Mouse (Mus musculus) embryonic fibroblast, embryonic 13.5 days (primary cell): ENCODE measurements at regions not wholly inside any gene's neighbourhood (a gene's known extent, or its start where the extent isn't known, plus 50 kb on each side); places are given as distances from the start of the nearest gene placed in this dataset.

Experiments used
- H3K27ac ChIP-seq: 2 replicates; pipeline ENCODE4 v1.5.1; 2012; ENCODE audit warnings: low read length, control low read depth, inconsistent platforms; ENCODE audit not compliant: insufficient read depth
- H3K4me1 ChIP-seq: 2 replicates; pipeline ENCODE4 v1.6.1; 2011; ENCODE audit warnings: low read length; ENCODE audit not compliant: control insufficient read depth, insufficient read depth
- H3K4me3 ChIP-seq: 2 replicates; pipeline ENCODE4 v1.5.1; 2011; ENCODE audit warnings: mild to moderate bottlenecking, control low read depth, low read length; ENCODE audit not compliant: insufficient read depth
- CTCF ChIP-seq: IDR thresholded peaks from 2 replicates; pipeline ENCODE4 v1.5.1; 2011; ENCODE audit warnings: mild to moderate bottlenecking, control low read depth, low read length, moderate library complexity, borderline replicate concordance; ENCODE audit not compliant: insufficient read depth
- POLR2A ChIP-seq: IDR thresholded peaks from 2 replicates; pipeline ENCODE4 v1.6.1; 2011; ENCODE audit warnings: low read depth, mild to moderate bottlenecking, control low read depth, low read length, moderate library complexity

- Histone ChIP-seq H3K4me1 (peaks cover 5% of the 10 kb centered on the region; the same call in 1 of the 2 replicates), H3K4me3 (no peak overlapping the region), H3K27ac (no peak overlapping the region)
- no peak for TF ChIP-seq CTCF
- TF ChIP-seq POLR2A = no peak
Observed at GRCm38 (mm10) chr16:49633502-49633901, 65.5 kb upstream of the Ift57 start.

GRCm38 (mm10) chr16:49635506-49635905 is 63.5 kb upstream of the Ift57 start:
- Histone ChIP-seq H3K4me1 (peaks cover 5% of the 10 kb centered on the region; the same call in 1 of the 2 replicates), H3K4me3 (no peak overlapping the region), H3K27ac (no peak overlapping the region)
- TF ChIP-seq CTCF (no peak), POLR2A (no peak)

- no peak overlapping the region for H3K27ac ChIP-seq
- TF ChIP-seq POLR2A (no peak), CTCF (no peak)
- peaks cover 5% of the 10 kb centered on the region; the same call in 1 of the 2 replicates for H3K4me1 ChIP-seq
- H3K4me3 ChIP-seq = no peak overlapping the region
Observed at GRCm38 (mm10) chr16:49636467-49636866, 62.6 kb upstream of the Ift57 start.

GRCm38 (mm10) chr16:49642696-49643095 is 56.3 kb upstream of the Ift57 start:
- Histone ChIP-seq H3K4me3 (no peak overlapping the region), H3K27ac (no peak overlapping the region), H3K4me1 (no peaks in the 10 kb centered on the region)
- TF ChIP-seq CTCF = no peak
- TF ChIP-seq POLR2A = no peak

- Histone ChIP-seq H3K4me1 (no peaks in the 10 kb centered on the region), H3K4me3 (no peak overlapping the region), H3K27ac (no peak overlapping the region)
- TF ChIP-seq POLR2A = no peak
- TF ChIP-seq CTCF = no peak
Observed at GRCm38 (mm10) chr16:49644416-49644815, 54.6 kb upstream of the Ift57 start.

- H3K4me1 ChIP-seq = no peaks in the 10 kb centered on the region
Observed at GRCm38 (mm10) chr16:49646479-49646878, 52.6 kb upstream of the Ift57 start.

More at GRCm38 (mm10) chr16:49646479-49646878, 52.6 kb upstream of the Ift57 start:
- Histone ChIP-seq H3K27ac (no peak overlapping the region), H3K4me3 (no peak overlapping the region)
- no peak for TF ChIP-seq CTCF
